Mouse (Mus musculus) C2C12 (cell line): ENCODE measurements around the gene Pigs. TPM values are rescaled to one million over a fixed set of nuclear protein-coding genes. Genes with fewer than 3 reads are reported as not detected.

Experiments
- H3K27me3 ChIP-seq: one replicate; pipeline ENCODE4 v1.6.1; 2011; ENCODE audit not compliant: control insufficient read depth, insufficient read depth, insufficient read length
- H3K36me3 ChIP-seq: one replicate; pipeline ENCODE4 v1.6.1; 2011; ENCODE audit not compliant: control insufficient read depth, insufficient read depth
- H3K4me3 ChIP-seq: one replicate; pipeline ENCODE4 v1.5.1; 2011; ENCODE audit warnings: mild to moderate bottlenecking, control low read depth; ENCODE audit not compliant: poor library complexity, insufficient read depth, severe bottlenecking
- H3K79me2 ChIP-seq: one replicate; pipeline ENCODE4 v1.6.1; 2011; ENCODE audit not compliant: control insufficient read depth, insufficient read depth
- H3K79me3 ChIP-seq: one replicate; pipeline ENCODE4 v1.6.1; 2011; ENCODE audit warnings: low read depth, control low read depth
- H3ac ChIP-seq: one replicate; pipeline ENCODE3; 2011; ENCODE audit warnings: low read depth; ENCODE audit not compliant: control insufficient read depth, insufficient read length
- CEBPB ChIP-seq: IDR thresholded peaks from one replicate; pipeline ENCODE4 v1.6.1; 2011; ENCODE audit warnings: low read depth, mild to moderate bottlenecking, control low read depth, moderate library complexity
- CTCF ChIP-seq: IDR thresholded peaks from one replicate; pipeline ENCODE4 v1.5.1; 2011; ENCODE audit not compliant: control insufficient read depth, insufficient read depth, insufficient read length
- FOSL1 ChIP-seq: IDR thresholded peaks from one replicate; pipeline ENCODE4 v1.8.0; 2011; ENCODE audit warnings: mild to moderate bottlenecking, low read length; ENCODE audit not compliant: poor library complexity, insufficient read depth, severe bottlenecking
- MAX ChIP-seq: IDR thresholded peaks from one replicate; pipeline ENCODE4 v1.6.1; 2011; ENCODE audit warnings: mild to moderate bottlenecking, control low read depth
- MYOD1 ChIP-seq: IDR thresholded peaks from one replicate; pipeline ENCODE4 v1.6.1; 2011; ENCODE audit warnings: low read depth; ENCODE audit not compliant: control insufficient read depth, insufficient read length
- MYOG ChIP-seq: IDR thresholded peaks from one replicate; pipeline ENCODE4 v1.6.1; 2011; ENCODE audit not compliant: control insufficient read depth, insufficient read length; ENCODE audit errors: extremely low read depth
- USF1 ChIP-seq: IDR thresholded peaks from one replicate; pipeline ENCODE4 v1.6.1; 2011; ENCODE audit warnings: low read depth, mild to moderate bottlenecking, control low read depth, moderate library complexity
- polyA plus RNA-seq: library from polyadenylated mRNA; unstranded; fragments of >200 nt; fragmentation: generic; extraction: Trizol; gene quantifications from one replicate; pipeline ENCODE4 v1.2.1, GENCODE M21; 2012; ENCODE audit warnings: missing spikeins

Pigs gene
- polyA plus RNA-seq, 1 experiment = 37.1 TPM

DNA sequence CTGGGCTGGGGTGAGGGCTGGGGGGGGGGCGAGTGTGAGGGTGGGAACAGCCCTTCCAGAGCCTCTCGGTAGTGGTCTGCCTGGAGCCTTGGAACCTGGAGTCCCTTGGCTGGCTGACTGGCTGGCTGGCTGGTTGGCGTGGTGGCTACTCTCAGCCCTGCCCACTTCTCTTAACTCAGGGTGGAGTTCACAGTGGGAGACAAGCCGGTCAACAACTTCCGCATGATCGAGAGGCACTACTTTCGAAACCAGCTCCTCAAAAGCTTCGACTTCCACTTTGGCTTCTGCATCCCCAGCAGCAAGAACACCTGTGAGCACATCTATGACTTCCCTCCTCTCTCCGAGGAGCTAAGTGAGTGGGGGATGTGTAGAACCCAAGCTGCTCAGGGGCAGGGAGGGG, 19.7 kb downstream of the Pigs start:
- Histone ChIP-seq H3K4me3 (no peak overlapping the region), H3K79me3 (no peaks in the 10 kb centered on the region), H3K36me3 (peaks cover 7% of the 10 kb centered on the region), H3K79me2 (no peaks in the 10 kb centered on the region), H3ac (no peak overlapping the region), H3K27me3 (no peaks in the 10 kb centered on the region)
- TF ChIP-seq USF1 (no peak), CTCF (no peak), MYOG (no peak), MYOD1 (no peak), CEBPB (no peak), FOSL1 (no peak), MAX (no peak)

DNA sequence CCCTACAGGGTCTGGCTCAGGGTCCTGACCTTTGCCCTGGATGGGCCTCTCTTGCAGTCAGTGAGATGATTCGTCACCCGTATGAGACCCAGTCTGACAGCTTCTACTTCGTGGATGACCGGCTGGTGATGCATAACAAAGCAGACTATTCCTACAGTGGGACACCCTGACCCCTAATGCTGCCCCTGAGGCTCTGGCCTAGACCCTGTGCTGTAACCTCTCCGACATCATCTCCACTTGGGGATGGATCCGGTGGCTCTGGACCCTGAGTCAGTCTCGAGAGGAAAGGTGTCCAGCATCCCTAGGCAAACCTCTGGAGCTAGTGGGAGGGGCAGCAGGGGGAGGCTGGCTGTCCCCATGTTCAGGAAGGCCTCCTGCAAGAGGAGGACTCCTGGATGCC, 20.3 kb downstream of the Pigs start:
- H3K79me3 ChIP-seq = no peaks in the 10 kb centered on the region
- H3K4me3 ChIP-seq = no peak overlapping the region
- no peaks in the 10 kb centered on the region for H3K27me3 ChIP-seq
- H3ac ChIP-seq = no peak overlapping the region
- TF ChIP-seq MYOD1 (no peak), MYOG (no peak), USF1 (no peak), CTCF (no peak), MAX (no peak), FOSL1 (no peak), CEBPB (no peak)
- peaks cover 7% of the 10 kb centered on the region for H3K36me3 ChIP-seq
- no peaks in the 10 kb centered on the region for H3K79me2 ChIP-seq

DNA sequence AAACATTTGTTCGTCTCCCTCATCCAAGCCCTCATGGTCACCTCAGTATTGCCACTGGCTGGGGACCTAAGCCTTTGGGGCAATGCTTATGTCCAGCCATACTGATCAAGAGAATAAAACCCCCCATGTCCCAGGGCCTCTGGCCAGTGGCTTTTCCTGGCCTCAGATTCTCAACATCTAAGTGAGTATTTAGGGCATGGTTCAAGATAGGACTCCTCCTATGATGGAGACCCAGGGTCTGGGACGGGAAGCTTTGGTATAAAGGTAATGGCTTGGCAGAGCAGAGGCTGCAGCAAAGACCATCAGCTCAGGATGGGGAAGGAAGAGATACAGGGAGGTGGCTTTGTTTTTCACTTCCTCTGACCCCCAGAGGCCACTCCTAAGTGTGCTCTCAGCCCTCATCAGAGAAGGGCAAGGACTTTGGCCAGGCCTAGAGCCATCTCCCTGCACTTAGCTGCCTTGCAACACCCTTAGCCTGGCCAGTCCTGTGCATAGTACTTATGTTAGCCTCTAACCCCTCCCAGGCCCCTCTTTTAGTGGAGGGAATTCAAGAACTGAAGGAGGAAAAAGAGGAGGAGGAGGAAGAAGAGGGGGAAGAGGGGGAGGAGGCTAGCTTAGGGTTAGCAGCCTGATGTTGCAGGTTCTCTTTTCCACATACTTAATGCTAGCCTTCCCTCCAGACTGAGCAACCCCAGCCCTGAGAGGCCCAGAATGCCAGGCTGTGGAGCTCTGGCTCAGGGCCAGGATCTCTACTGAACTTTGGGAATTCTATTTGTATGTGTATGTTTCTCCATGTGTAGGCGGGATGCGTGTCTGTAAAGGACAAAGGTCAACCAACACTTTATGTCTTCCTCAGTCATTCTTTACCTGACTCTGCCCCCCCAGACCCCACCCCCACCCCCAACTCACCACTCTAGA, 21.5 kb downstream of the Pigs start:
- H3K79me2 ChIP-seq = no peaks in the 10 kb centered on the region
- TF ChIP-seq USF1 (no peak), MAX (no peak), CTCF (no peak), CEBPB (no peak), MYOD1 (no peak), FOSL1 (no peak), MYOG (no peak)

DNA sequence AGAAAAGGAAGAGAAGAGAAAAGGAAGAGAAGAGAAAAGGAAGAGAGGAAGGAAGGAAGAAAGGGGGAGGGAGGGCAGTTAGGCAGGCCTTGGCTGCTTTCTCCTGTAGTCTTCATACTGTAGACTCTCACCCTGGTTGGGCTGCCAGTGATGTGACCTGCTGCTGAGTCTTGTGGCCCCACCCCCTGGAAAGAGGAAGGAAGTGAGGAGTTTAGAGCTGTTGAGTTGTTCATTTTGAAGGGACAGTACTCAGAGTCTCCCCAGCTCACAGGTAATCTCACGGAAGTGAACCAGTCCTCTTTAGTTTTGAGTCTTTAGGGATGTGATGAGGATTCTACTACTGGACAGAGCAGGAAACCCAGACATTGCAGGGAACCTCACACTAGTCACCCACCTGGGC, 24.9 kb downstream of the Pigs start:
- TF ChIP-seq MAX = no peak
- TF ChIP-seq CEBPB = no peak
- no peak for TF ChIP-seq MYOG
- TF ChIP-seq FOSL1 = no peak
- no peak for TF ChIP-seq CTCF
- no peak for TF ChIP-seq USF1
- TF ChIP-seq MYOD1 = no peak
- H3K79me3 ChIP-seq = no peaks in the 10 kb centered on the region
- H3K36me3 ChIP-seq = peaks cover 5% of the 10 kb centered on the region
- no peak overlapping the region for H3ac ChIP-seq
- H3K27me3 ChIP-seq = no peaks in the 10 kb centered on the region
- H3K79me2 ChIP-seq = no peaks in the 10 kb centered on the region
- H3K4me3 ChIP-seq = no peak overlapping the region

More for the DNA sequence above, 21.5 kb downstream of the Pigs start:
- peaks cover 7% of the 10 kb centered on the region for H3K36me3 ChIP-seq
- no peak overlapping the region for H3K4me3 ChIP-seq
- no peaks in the 10 kb centered on the region for H3K79me3 ChIP-seq
- no peaks in the 10 kb centered on the region for H3K27me3 ChIP-seq
- H3ac ChIP-seq = no peak overlapping the region

DNA sequence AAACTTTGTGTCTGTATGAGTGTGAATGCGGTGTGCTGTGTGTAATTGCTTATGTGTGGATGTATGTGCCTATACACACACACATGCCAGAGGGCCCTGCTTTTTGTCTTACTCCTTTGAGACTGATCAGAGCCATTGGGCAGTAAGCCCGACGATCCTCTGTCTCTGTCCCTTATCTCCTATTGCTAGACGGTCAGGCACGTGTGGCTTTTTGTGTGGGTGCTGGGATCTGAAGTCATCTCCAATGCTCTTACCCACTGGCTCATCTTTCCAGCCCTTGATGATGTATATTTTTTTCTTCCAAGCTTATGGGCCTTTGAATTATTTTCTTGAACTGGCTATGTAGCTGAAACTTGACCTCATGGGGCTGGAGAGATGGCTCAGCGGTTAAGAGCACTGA, 26.7 kb downstream of the Pigs start:
- no peaks in the 10 kb centered on the region for H3K36me3 ChIP-seq
- no peak overlapping the region for H3K4me3 ChIP-seq
- H3K79me2 ChIP-seq = no peaks in the 10 kb centered on the region
- H3K27me3 ChIP-seq = no peaks in the 10 kb centered on the region
- H3ac ChIP-seq = no peak overlapping the region
- TF ChIP-seq CTCF (no peak), USF1 (no peak), MYOG (no peak), MYOD1 (no peak), MAX (no peak), FOSL1 (no peak), CEBPB (no peak)
- no peaks in the 10 kb centered on the region for H3K79me3 ChIP-seq
